Mouse (Mus musculus) heart, postnatal 25 days (tissue): ENCODE measurements around the gene Grcc10. TPM values are rescaled to one million over a fixed set of nuclear protein-coding genes. Genes with fewer than 3 reads are reported as not detected.

Source experiments
- DNase-seq: peaks from one replicate; pipeline ENCODE4 v3.0.0; 2022; ENCODE audit warnings: low spot score
- intact Hi-C: fragments of 180-260 bp; cut with DNase I; formaldehyde crosslinking; loops from one replicate; pipeline ENCODE4 v1.15.1; 2025
- total RNA-seq, 2 experiments: library from RNA; stranded (reverse); gene quantifications; 2 replicates each; pipeline ENCODE4 v1.2.3; 2021

Gene Grcc10
- total RNA-seq, 2 experiments from 2014 or later: 274 to 277 TPM

DNA sequence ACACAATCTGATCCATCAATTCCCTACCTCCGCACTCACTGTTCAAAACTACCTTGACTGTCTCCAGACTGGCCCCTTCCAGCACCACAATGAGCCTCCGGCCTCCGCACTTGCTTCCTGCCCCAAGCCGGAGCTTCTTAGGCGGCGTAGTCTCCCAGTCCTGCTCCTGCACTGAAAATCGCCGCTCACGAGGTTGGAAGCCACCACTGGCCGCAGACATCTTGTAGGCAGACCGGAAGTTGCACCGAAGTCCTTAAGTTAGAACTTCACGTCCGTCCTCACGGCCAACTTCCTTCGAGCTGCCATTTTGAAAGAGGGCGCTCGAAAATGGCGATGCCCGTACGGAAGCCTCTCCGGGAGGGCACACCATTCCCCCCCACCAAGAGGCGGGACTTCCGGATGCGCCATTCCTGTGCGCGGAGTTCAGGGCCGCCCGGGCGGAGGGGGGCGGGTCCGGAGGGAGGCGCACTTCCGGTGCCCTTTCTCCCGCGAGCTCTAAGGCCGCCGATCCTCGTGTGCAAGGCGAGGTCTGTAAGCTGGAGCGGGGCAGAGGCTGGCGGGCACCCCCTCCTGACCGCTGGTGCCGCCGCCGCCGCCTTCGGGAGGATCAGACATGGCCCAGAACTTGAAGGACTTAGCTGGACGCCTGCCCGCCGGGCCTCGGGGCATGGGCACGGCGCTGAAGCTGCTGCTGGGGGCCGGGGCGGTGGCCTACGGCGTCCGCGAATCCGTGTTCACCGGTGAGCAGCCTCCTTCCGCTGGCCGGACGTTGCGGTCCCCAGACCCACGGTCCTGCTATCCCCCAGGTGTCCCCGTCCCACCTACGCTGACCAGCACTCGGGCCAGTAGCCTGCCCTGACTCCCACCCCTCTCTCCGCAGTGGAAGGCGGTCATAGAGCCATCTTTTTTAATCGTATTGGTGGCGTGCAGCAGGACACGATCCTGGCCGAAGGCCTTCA, 29.1 kb downstream of the Grcc10 start, which contains the start of the genes Emg1 and Phb2:
Gene Emg1, minus strand, starts transcription at position 355 of the 959 bp plus-strand sequence.
Gene Phb2, plus strand, starts transcription at position 513 of the 959 bp plus-strand sequence.
- DNase-seq: peak; percentile 94
- intact Hi-C loops: loop anchor here (5.0 to 10.0 kb wide), 3 partner anchors 45 to 323 kb away; partner anchors contain the start of genes Atn1, Gm45234, Ing4 and Zfp384

DNA sequence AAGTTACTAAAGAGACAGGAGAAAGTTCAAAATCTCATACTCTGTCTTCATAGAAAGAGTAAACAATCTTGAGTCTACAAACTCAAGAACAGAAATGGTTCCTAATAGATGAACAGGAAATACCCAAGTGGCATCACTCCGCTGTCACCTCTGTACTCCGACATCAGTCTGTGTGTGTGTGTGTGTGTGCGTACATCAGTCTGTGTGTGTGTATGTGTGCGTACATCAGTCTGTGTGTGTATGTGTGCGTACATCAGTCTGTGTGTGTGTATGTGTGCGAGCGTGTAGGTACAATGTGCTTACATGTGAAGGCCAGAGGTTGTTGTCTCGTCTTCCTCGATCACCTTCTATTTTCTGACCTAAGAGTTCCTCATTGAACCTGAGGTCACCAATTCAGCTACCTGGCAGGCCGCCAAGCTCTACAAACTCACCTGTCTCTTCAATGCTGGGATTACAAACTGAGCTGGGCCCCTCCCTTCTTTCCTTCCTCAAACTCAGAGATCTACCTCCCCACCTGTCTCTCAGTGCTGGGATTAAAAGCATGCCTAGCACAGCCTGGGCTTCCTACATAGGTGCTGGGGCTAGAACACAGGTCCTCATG, 32.8 kb downstream of the Grcc10 start:
- DNase-seq: no peak
- intact Hi-C loops: loop anchor here (2.0 kb wide), 1 partner anchor 46 kb away; the partner anchor contains the start of gene Lpcat3

DNA sequence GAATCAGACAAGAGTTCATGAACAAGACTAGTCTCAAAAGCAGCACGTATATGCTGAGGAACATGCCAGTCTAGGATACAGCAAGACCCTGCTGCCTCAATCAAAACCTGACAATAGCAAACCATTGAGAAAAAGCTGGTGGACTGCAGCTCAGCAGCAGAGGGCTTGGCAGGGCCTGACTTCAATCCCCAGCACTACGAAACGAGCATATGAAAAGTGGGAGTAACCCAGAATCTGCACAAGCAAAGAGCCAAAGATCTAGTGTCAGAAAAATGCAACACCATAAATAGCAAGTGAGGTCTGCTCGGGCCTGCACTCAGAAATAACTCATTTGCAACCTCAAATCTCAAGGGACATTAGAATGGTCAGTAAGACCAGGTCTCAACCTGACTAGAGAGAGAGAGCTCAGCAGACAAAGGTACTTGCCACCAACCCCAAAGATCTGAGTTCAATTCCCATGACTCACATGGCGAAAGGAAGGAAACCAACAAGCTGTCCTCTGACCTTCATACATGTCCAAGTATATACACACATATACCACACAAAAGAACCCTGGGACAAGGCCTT, 35.0 kb downstream of the Grcc10 start:
- intact Hi-C loops: no loop called here
- no peak for DNase-seq

DNA sequence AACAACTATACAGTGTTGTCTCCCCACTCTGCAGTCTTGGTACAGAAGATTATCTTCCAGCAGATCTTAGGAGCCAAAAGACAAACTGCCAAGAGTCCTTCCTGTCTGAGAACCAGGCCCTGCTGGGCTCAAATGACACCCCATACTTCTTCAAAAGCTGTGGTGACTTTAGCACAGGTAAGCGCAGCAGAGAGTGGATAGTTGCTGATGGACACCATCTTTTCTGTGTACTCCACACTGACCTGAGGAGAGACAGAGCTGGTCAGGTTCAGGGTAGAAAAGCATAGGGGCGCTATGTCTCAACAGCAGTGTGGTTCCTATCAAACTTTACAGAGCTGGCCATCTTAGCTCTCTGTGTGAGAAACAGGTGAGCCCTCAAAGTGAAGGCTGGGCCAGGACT, 36.8 kb downstream of the Grcc10 start:
- no peak for DNase-seq
- intact Hi-C loops: no loop called here

DNA sequence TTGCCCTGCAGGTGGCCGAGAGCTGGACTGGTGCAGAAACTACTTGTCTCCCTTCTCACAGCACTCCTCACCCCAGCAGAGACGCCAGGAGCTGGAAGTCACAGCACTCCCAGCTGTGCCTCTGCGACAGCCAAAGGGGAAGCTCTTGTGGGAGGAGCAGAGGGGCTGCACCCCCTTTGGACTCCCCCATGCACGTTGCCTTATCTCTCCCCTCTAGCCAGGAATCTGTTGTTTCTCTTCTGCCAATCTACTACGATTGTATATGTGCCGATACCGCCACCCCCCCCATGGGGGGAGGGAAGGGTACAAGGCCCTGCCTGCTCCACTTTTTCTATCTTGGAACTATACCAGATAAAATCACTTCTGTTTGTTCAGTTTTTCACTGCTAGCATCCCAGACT, 37.4 kb downstream of the Grcc10 start:
- intact Hi-C loops: no loop called here
- no peak for DNase-seq

DNA sequence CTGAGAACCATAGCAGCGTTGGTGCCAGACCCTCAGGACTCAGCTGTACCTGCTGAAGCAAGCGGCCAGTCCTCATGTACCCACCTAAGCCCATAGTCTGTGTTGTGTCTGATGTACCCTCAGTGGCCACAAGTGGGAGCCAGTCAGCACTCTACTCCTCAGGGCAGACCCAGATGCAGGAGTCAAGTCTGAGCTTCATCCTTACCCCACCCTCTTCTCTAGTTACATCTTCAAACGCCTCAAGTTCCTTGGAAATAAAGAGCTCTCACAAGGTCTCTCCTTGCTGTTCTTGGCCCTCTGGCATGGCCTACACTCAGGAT, 38.4 kb downstream of the Grcc10 start:
- DNase-seq: no peak
- intact Hi-C loops: no loop called here

DNA sequence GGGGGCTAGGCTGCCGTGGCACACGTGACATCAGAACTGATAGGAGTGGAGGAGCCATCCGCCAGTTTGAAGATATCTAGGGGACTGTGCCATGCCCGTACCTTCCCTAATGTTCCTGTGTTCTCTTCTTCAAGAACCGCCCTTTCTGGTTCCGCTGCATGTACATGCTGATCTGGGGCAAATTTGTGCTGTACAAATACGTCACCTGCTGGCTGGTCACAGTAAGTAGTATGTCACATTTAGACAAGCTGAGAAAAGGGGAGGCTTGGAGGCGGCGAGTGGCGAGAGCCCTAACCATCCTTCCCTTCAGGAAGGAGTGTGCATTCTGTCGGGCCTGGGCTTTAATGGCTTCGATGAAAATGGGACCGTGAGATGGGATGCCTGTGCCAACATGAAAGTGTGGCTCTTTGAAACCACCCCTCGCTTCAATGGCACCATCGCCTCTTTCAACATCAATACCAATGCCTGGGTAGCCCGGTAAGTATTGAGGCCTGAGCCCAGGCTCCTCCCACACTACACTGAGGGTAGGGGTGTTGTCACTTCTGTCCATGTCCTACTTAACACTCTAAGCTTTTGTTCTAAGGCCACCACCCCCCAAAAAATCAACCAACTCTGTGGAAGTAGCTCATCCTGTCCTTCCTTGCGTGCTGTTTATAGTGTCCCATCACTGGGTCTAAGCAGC, 38.9 kb downstream of the Grcc10 start:
- intact Hi-C loops: no loop called here
- no peak for DNase-seq

DNA sequence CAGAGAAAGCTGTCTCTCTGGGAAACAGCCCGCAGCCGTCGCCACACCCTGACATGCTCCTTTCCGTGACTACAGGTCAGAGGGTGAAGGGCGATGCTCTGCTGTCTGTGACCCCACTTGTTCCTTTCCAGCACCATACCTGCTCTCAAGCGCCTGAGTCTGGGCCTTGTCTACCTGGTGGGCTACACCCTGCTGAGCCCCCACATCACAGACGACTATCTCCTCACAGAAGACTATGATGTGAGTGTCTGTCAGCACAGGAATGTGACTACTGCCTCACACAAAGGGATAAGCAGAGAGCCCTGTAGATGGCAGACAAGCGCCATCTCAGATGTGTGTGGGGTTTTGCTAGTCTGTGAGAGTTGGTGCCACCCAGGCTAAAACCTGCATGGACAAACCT, 39.8 kb downstream of the Grcc10 start:
- intact Hi-C loops: no loop called here
- DNase-seq: no peak

DNA sequence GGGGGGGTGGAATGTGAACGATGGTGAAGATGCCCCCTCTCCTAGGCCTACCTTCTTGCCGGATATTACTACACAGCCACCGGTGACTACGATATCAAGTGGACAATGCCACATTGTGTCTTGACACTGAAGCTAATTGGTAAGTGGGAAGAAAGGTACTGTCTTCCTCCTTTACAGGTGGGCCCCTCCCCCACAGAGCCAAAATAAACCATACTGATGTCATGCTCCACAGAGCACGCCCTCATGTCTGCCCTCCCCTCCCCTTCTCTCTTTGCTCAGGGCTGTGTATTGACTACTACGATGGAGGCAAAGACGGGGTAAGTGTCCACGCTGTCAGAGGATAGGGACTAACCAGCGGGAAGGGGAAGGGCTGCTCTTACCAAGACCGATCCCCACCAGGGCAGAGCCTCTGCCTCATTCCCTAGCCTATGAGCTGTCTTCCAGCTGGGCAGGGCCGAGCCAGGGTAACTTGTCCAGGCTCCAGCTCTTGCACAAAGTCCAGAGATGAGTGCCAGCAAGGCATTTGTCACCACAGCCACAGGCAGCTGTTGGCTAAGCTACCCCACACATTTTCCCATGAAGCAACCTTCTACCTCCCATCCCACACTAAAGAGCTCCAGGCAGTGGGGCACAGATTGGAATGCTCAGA, 41.1 kb downstream of the Grcc10 start:
- intact Hi-C loops: no loop called here

DNA sequence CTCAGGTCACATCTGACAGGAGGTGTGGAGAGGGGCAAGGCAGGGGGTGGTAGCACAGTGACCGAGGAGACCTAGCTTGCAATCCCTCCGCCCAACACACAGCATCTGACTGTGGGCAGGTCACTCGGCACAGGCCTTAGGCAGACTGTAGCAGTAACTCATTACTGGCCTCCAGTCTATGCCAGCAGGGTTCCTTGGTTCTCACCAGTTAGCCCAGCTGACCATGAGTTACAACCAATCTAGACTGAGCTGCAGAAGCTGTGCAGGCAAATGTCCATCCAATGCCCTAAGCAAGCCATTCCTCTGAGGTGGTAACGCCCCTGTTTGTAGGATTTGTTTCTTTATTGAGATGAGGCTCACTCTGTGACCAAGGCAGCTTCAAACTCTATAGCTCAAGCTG, 41.8 kb downstream of the Grcc10 start:
- intact Hi-C loops: no loop called here
- no peak for DNase-seq

More for the DNA sequence above, 41.1 kb downstream of the Grcc10 start:
- peak; percentile 65 for DNase-seq

DNA sequence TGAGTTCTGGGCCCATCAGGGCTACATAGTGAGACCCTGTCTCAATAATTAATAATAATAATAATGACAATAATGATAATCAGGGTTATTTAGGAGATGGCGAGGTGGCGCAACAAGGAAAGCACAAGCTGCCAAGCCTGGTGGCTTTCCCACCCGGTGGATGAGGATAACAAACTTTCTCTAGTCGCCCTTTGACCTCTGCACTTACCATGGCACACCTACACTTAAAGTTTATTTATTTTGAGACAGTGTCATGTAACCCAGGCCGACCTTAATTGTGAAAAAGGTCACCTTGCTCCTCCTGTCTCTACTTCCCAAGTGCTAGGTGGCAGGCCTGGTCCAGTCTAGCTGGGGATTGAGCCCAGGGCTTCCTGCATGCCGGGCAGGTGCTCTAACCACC, 42.4 kb downstream of the Grcc10 start:
- intact Hi-C loops: no loop called here

DNA sequence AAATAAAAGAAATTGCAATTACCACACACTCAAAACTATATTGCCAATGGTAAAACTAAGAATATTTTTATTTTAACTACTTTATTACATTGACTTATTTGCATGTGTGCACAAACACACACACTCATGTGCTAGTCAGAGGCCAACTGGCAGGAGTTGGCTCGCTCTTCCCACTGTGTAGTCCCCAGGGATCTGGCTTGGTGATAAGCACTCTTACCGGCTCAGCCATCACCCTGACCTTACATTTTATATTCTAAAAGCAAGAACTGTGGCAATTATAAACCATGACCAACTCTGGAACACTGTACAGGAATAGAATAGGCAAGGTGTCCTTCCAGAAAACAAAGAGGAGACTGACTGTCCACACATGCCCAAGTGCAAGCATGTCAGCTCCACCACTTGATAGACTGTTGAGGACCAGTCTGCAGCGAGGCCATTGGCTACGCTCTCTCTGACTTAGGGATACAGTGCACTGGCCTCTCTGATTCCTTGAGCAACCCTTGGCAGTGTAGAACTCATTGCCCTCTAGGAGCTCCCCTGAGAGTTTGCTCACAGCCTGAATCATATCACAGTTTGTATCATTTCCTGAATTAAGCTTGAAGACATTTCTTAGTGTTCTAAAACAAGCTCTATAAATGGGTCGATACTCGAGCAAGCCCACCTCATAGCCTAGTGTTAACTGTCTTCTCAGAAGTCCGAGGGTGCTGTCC, 44.6 kb downstream of the Grcc10 start:
- intact Hi-C loops: no loop called here

More for the DNA sequence above, 42.4 kb downstream of the Grcc10 start:
- DNase-seq: no peak

DNA sequence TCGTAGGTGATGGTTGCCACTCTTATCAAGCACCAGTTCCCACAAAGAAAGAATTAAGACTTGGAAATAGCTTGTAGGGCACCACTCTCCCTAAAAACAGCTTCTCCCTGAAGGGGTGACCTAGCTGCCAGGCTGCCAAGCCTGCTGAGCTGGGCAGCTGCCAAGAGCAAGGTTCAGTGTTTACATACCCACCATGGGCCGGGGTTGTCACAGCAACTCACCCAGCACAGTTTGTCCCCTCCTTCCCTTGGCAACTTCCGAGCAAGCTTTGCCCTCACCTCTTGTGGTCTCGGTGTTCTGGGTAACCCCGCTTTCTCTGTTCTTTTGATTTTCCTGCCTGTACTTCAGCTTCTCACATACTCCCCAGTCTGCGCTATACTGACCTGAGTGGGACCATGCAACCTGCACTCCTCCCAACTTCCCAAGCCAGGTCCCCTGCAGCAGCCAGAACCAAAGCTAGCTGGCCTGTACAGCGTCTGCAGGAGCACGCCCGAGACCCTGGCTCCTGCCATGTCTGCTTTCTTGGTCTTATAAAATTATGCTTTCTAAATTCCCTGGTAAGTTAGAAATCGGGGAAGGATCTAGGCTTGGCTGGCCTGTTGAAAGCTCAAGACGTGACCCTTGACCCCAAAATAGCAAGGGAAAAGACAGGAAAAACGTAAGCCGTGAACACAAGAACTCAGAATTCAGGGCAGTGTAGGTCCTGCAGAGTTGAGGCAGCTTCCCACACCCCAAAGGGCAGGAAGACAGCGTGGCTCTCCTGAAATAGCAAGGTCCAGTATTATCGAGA, 46.8 kb downstream of the Grcc10 start:
- DNase-seq: peak; percentile 46

More for the DNA sequence above, 44.6 kb downstream of the Grcc10 start:
- no peak for DNase-seq

DNA sequence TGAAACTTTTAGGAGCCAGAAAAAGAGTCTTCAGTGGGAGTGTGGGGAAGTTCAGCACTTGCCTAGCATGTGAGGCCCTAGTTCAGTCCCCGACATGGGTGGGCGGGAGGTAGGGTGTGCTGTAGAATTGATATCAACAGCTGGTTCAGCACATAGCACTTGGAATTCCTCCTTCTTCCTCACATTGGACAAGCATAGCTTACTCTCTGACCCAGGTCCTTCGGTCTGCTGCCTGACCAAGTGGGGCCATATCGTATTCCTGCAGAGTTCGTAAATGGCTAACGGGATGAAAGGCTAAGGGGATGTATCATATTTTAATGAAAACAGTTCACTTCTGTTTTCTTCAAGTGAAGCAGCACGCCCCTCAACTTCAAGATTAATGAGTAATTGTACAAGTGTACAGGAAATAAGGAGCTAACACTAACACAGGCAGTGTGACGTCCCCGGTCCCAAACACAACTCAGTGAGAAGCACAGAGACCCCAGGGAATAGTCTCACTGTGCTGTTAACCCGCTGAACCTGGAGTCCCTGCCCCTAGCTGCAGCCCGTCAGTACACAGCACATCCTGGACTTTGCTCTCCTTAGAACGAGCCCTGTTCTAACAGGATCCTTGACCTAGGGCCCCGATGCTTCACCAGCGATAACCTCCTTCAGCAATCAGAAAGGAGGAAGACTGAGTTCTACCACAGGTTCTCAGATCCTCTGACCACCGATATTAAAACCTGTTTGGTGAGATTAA, 47.8 kb downstream of the Grcc10 start:
- intact Hi-C loops: no loop called here
- DNase-seq: no peak

More for the DNA sequence above, 46.8 kb downstream of the Grcc10 start:
- intact Hi-C loops: no loop called here

DNA sequence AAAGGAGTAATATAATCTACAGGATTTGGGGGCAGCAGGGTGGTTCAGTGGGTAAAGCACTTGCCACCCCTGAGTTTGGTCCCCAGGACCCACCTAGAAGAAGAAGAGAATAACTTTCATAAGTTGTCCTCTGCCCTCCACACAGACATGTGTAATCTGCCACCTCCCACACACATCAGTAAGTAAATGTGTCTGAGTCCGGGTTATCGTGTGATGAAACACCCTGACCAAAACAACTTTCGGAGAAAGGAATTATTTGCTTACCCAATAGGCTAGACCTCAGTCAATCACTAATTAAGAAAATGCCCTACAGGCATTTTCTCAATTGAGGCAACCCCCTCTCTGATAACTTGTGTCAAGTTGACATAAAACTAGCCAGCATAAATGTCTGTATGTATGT, 50.7 kb downstream of the Grcc10 start:
- intact Hi-C loops: no loop called here
- no peak for DNase-seq
